Mouse (Mus musculus) MEL-GATA-1-ER (cell line): ENCODE measurements around the gene Kif23.

Source experiments
- DNase-seq: peaks from one replicate; pipeline ENCODE4 v3.0.0-alpha.2; 2012; ENCODE audit warnings: low read depth; ENCODE audit errors: extremely low read depth

Kif23 gene

GRCm38 (mm10) chr9:61906912-61907311 is 39.7 kb downstream of the Kif23 start:
- peak; percentile 70 for DNase-seq

- DNase-seq, result no peak
These were observed 41.0 kb downstream of the Kif23 start for GRCm38 (mm10) chr9:61905576-61905975.

GRCm38 (mm10) chr9:61904201-61904600 is 42.4 kb downstream of the Kif23 start:
- DNase-seq, result no peak

GRCm38 (mm10) chr9:61902445-61902844 is 44.1 kb downstream of the Kif23 start:
- no peak for DNase-seq

GRCm38 (mm10) chr9:61901574-61901973 is 45.0 kb downstream of the Kif23 start:
- no peak for DNase-seq

- DNase-seq, result no peak
These were observed 46.8 kb downstream of the Kif23 start for GRCm38 (mm10) chr9:61899804-61900203.

- no peak for DNase-seq
These were observed 48.2 kb downstream of the Kif23 start for GRCm38 (mm10) chr9:61898401-61898800.

- DNase-seq, result no peak
These were observed 51.6 kb downstream of the Kif23 start for GRCm38 (mm10) chr9:61895014-61895413.

GRCm38 (mm10) chr9:61889855-61890254 is 56.7 kb downstream of the Kif23 start:
- DNase-seq, result no peak

GRCm38 (mm10) chr9:61887661-61888379 is 58.8 kb downstream of the Kif23 start:
- no peak for DNase-seq

- no peak for DNase-seq
These were observed 60.6 kb downstream of the Kif23 start for GRCm38 (mm10) chr9:61885964-61886363.

GRCm38 (mm10) chr9:61884936-61885335 is 61.6 kb downstream of the Kif23 start:
- no peak for DNase-seq

GRCm38 (mm10) chr9:61884375-61884774 is 62.2 kb downstream of the Kif23 start:
- DNase-seq, result no peak

- no peak for DNase-seq
These were observed 64.4 kb downstream of the Kif23 start for GRCm38 (mm10) chr9:61882179-61882578.

GRCm38 (mm10) chr9:61878889-61879288 is 67.7 kb downstream of the Kif23 start:
- no peak for DNase-seq

GRCm38 (mm10) chr9:61877373-61878112 is 69.0 kb downstream of the Kif23 start:
- no peak for DNase-seq

GRCm38 (mm10) chr9:61873325-61873724 is 73.2 kb downstream of the Kif23 start:
- DNase-seq, result no peak

- DNase-seq, result no peak
These were observed 74.2 kb downstream of the Kif23 start for GRCm38 (mm10) chr9:61872246-61872941.

- no peak for DNase-seq
These were observed 74.7 kb downstream of the Kif23 start for GRCm38 (mm10) chr9:61871839-61872238.

- DNase-seq, result no peak
These were observed 78.9 kb downstream of the Kif23 start for GRCm38 (mm10) chr9:61867659-61868058.
